ENCODE assay signal across 8 mouse cellular contexts in genomic region chr8:107151212-107151920, GRCm38 (mm10). TPM values are rescaled to one million over a fixed set of nuclear protein-coding genes. Genes with fewer than 3 reads are reported as not detected.
DNase-seq lines count a peak whose midpoint lies in the region; ATAC-seq and TF ChIP-seq lines count a peak whose summit lies in the region.

No protein-coding gene starts in this region.

- peaks cover 17% of the 10 kb centered on the region for H3K36me3 ChIP-seq in liver, adult 2 months (ENCODE audit: control insufficient read depth, insufficient read depth, low read length)
- H3K36me3 ChIP-seq in intestine, embryonic 14.5 days (ENCODE audit: control insufficient read depth, insufficient read depth, low read length): peaks cover 33% of the 10 kb centered on the region
- peaks cover 30% of the 10 kb centered on the region for H3K36me3 ChIP-seq in neural tube, embryonic 12.5 days

- DNase-seq in liver, adult 2 months (ENCODE audit: extremely low read depth, low read depth, low spot score): peak; percentile 60
- no peak for DNase-seq in liver
- DNase-seq in brain, adult 2 months (ENCODE audit: low read depth, low spot score): peak; percentile 43
- no peak for DNase-seq in intestine, embryonic 14.5 days (ENCODE audit: low spot score)
- no peak for DNase-seq in gastrocnemius, adult 8-10 months (ENCODE audit: low spot score in 2 of 2)
- no peak for DNase-seq in layer of hippocampus, postnatal 36 days
- DNase-seq in ovary, postnatal 14 days (ENCODE audit: low spot score): no peak

- peak overlapping the region; percentile 95 for H3K9ac ChIP-seq in liver, adult 2 months (ENCODE audit: low read depth, low read length)
- H3K9ac ChIP-seq in intestine, embryonic 14.5 days (ENCODE audit: low read length): peak overlapping the region; percentile 86
- peak overlapping the region; percentile 83 for H3K9ac ChIP-seq in neural tube, embryonic 12.5 days

- H3K27me3 ChIP-seq in liver, adult 2 months (ENCODE audit: control insufficient read depth, insufficient read depth, low read length): no peaks in the 10 kb centered on the region
- no peaks in the 10 kb centered on the region for H3K27me3 ChIP-seq in intestine, embryonic 14.5 days (replicated peaks; ENCODE audit: control insufficient read depth, insufficient read depth, low read length)
- H3K27me3 ChIP-seq in neural tube, embryonic 12.5 days (replicated peaks): no peaks in the 10 kb centered on the region

- no peak for TF ChIP-seq CTCF in liver, adult 2 months (IDR thresholded peaks at IDR 0.05; ENCODE audit: low read depth, low read length)

- H3K4me1 ChIP-seq in liver, adult 2 months (ENCODE audit: control insufficient read depth, insufficient read depth, low read length): peaks cover 25% of the 10 kb centered on the region
- peaks cover 4% of the 10 kb centered on the region; the same call in 1 of the 2 replicates for H3K4me1 ChIP-seq in intestine, embryonic 14.5 days (replicated peaks; ENCODE audit: control insufficient read depth, insufficient read depth, low read length)
- peaks cover 6% of the 10 kb centered on the region for H3K4me1 ChIP-seq in neural tube, embryonic 12.5 days

- peak overlapping the region; percentile 90 for H3K27ac ChIP-seq in liver, adult 2 months (replicated peaks; ENCODE audit: insufficient read depth, low read depth, low read length)
- H3K27ac ChIP-seq in intestine, embryonic 14.5 days (ENCODE audit: low read depth): no peak overlapping the region
- no peak overlapping the region for H3K27ac ChIP-seq in neural tube, embryonic 12.5 days

- peak overlapping the region; percentile 71 for H3K4me2 ChIP-seq in intestine, embryonic 14.5 days (ENCODE audit: low read length)
- H3K4me2 ChIP-seq in neural tube, embryonic 12.5 days (replicated peaks): peak overlapping the region; percentile 70

- H3K4me3 ChIP-seq in liver, adult 2 months (ENCODE audit: insufficient read depth, low read depth, low read length): peak overlapping the region; percentile 92
- H3K4me3 ChIP-seq in intestine, embryonic 14.5 days (ENCODE audit: low read depth, low read length): peak overlapping the region; percentile 89
- peak overlapping the region; percentile 82 for H3K4me3 ChIP-seq in neural tube, embryonic 12.5 days

- H3K9me3 ChIP-seq in intestine, embryonic 14.5 days (ENCODE audit: control insufficient read depth, low read length): no peaks in the 10 kb centered on the region
- H3K9me3 ChIP-seq in neural tube, embryonic 12.5 days: no peaks in the 10 kb centered on the region

- TF ChIP-seq POLR2A in liver, adult 2 months (IDR thresholded peaks at IDR 0.05; ENCODE audit: extremely low read depth, insufficient read depth, low read length): no peak

- 12% methylated on average over 7 of the region's 7 CpGs for WGBS in liver, adult 2 months
- WGBS in intestine, embryonic 14.5 days: 72% methylated on average over 7 of the region's 7 CpGs
- 79% methylated on average over 7 of the region's 7 CpGs for WGBS in neural tube, embryonic 12.5 days

- peaks cover 19% of the 10 kb centered on the region; the same call in 1 of the 2 replicates for H3K79me2 ChIP-seq in liver, adult 2 months (ENCODE audit: control insufficient read depth, insufficient read depth, low read length)

- no peak for ATAC-seq in intestine, embryonic 14.5 days (replicated peaks; ENCODE audit: low FRiP score, low TSS enrichment, low read depth)
- no peak for ATAC-seq in neural tube, embryonic 12.5 days (ENCODE audit: low FRiP score, low read depth)

RNA-seq across cellular contexts. Expression of gene Cyb5b, which starts 0.9 kb away (rescaled TPM):
- 253 and 256 TPM in 2 replicates for total RNA-seq in liver, adult 2 months (2014; rRNA removed)
- polyA plus RNA-seq in liver, adult 2 months (2012; rRNA removed): 223 and 265 TPM in 2 replicates
- 128 and 134 TPM in 2 replicates for polyA plus RNA-seq in intestine, embryonic 14.5 days (2014; fragmentation: Nextera tagmentation; extraction: Ambion mirVana)
- 124 and 132 TPM in 2 replicates for polyA plus RNA-seq in neural tube, embryonic 12.5 days (2016; fragmentation: Nextera tagmentation; extraction: Ambion mirVana)
- 10 to 100 TPM; 28.2 to 39.7 (median 34.2) TPM for total RNA-seq in gastrocnemius, adult 8-10 months (2022)
- total RNA-seq in layer of hippocampus, postnatal 36 days (2021): 100 to 1,000 TPM; 106 to 109 TPM

RNA-seq across cellular contexts. Expression of gene Terf2, which starts 55.0 kb away (rescaled TPM):
- total RNA-seq in liver, adult 2 months (2014; rRNA removed): 3.6 and 4.0 TPM in 2 replicates
- polyA plus RNA-seq in liver, adult 2 months (2012; rRNA removed): 2.9 and 3.3 TPM in 2 replicates
- polyA plus RNA-seq in intestine, embryonic 14.5 days (2014; fragmentation: Nextera tagmentation; extraction: Ambion mirVana): 14.2 and 14.9 TPM in 2 replicates
- polyA plus RNA-seq in neural tube, embryonic 12.5 days (2016; fragmentation: Nextera tagmentation; extraction: Ambion mirVana): 20.6 and 21.3 TPM in 2 replicates
- total RNA-seq in gastrocnemius, adult 8-10 months (2022): 10 to 100 TPM; 13.1 to 17.6 (median 14.7) TPM
- 10 to 100 TPM; 31.9 to 32.0 TPM for total RNA-seq in layer of hippocampus, postnatal 36 days (2021)

Comparison
In these comparisons a context has a peak if more than half of its experiments do, and no peak if none do; other contexts are left out.
1. DNase-seq: peak in liver, adult 2 months (single experiment) and brain, adult 2 months (single experiment); none in liver (single experiment), intestine, embryonic 14.5 days (single experiment), gastrocnemius, adult 8-10 months (0 of 2), layer of hippocampus, postnatal 36 days (0 of 2) and ovary, postnatal 14 days (single experiment).
2. Peak in every context shown above with its lines, with median percentiles within 50 percentile points of each other: H3K4me3 ChIP-seq and H3K9ac ChIP-seq.